Mouse (Mus musculus) cerebellum, adult 11-12 months (tissue): Measurements from ENCODE around the gene Gm29609.

Experiments used
- DNase-seq: peaks from one replicate; pipeline ENCODE4 v3.0.0; 2022

The Gm29609 gene

GRCm38 (mm10) chr5:31138241-31138967 lies 41.3 kb downstream of the Gm29609 start, which contains the start of gene Ucn:
Gene Ucn, minus strand, starts transcription at chr5:31138829.
- no peak for DNase-seq

- no peak for DNase-seq
Observed at GRCm38 (mm10) chr5:31137658-31138057, 42.1 kb downstream of the Gm29609 start.

- no peak for DNase-seq
Observed at GRCm38 (mm10) chr5:31136730-31137424, 42.8 kb downstream of the Gm29609 start.

- no peak for DNase-seq
Observed at GRCm38 (mm10) chr5:31126050-31126449, 53.7 kb downstream of the Gm29609 start.

- no peak for DNase-seq
Observed at GRCm38 (mm10) chr5:31123481-31123880, 56.2 kb downstream of the Gm29609 start.

- no peak for DNase-seq
Observed at GRCm38 (mm10) chr5:31121111-31121510, 58.6 kb downstream of the Gm29609 start.

GRCm38 (mm10) chr5:31116912-31117311 lies 62.8 kb downstream of the Gm29609 start:
- DNase-seq: no peak

GRCm38 (mm10) chr5:31116354-31116753 lies 63.4 kb downstream of the Gm29609 start, which contains the start of gene Trim54:
Gene Trim54, plus strand, starts transcription at chr5:31116712.
- no peak for DNase-seq

- no peak for DNase-seq
Observed at GRCm38 (mm10) chr5:31110781-31111180, 68.9 kb downstream of the Gm29609 start.

GRCm38 (mm10) chr5:31108000-31108490 lies 71.7 kb downstream of the Gm29609 start, which contains the start of gene Slc30a3:
Gene Slc30a3, minus strand, starts transcription at chr5:31108237.
- no peak for DNase-seq

- no peak for DNase-seq
Observed at GRCm38 (mm10) chr5:31105814-31106335, 73.8 kb downstream of the Gm29609 start, which contains the start of gene Dnajc5g. Gene Dnajc5g, plus strand, starts transcription at chr5:31106285.

- no peak for DNase-seq
Observed at GRCm38 (mm10) chr5:31095711-31096480, 83.8 kb downstream of the Gm29609 start.

- no peak for DNase-seq
Observed at GRCm38 (mm10) chr5:31094799-31095691, 84.7 kb downstream of the Gm29609 start.
